Mouse (Mus musculus): ENCODE data around the gene Selenon. TPM values are rescaled to one million over a fixed set of nuclear protein-coding genes. Genes with fewer than 3 reads are reported as not detected.

The Selenon gene
- polyA plus RNA-seq, 1 experiment from 2014 or later: 7.9 TPM

DNA sequence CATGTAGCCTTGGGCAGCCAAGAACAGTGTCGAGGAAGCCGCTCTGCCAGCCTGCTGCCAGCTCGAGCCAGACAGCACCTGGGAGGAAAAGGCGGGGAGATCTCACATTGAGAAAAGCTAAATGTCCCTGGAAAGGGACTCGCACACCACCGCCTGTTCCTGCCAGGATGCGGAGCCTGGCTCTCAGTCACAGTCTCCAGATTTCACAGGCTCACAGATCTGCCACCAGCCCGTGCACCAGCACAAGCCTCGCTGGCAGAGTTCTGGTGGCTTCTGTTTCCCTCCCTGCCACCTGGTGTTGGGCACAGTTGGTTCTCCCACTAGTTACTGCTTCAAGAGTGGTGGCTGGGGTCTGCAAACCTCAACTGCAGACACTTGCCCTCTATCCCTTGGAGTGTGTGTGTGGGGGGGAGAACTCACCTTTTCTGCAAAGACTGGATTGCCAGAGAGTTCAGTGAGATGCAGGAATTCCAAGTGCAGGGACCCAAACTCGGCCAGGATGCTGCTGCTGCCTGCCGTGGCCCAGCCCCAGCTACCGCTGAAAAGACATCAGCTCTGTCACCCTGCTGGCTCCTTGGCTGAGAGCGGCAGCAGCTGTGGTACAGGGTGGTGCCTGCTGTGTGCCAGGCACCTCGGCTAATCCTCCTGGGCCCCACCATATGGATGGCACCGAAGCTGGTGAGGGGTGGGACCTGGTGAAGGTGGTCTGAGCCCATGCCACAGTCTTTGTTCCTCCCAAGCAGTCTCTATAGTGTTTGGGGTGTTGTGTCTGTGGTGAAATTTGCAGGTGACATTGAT lies 28.6 kb upstream of the Selenon start:
- no peak overlapping the region for H3K4me3 ChIP-seq (replicated peaks; ENCODE audit: low read length)
- H3K4me1 ChIP-seq (replicated peaks; ENCODE audit: control insufficient read depth, insufficient read depth, low read length): peaks cover 37% of the 10 kb centered on the region
- no peaks in the 10 kb centered on the region for H3K36me3 ChIP-seq (ENCODE audit: control insufficient read depth, insufficient read depth)
- no peak overlapping the region for H3K4me2 ChIP-seq (ENCODE audit: low read length)
- H3K9ac ChIP-seq (replicated peaks; ENCODE audit: low read depth, low read length): no peak overlapping the region
- H3K27ac ChIP-seq (ENCODE audit: low read length): peak overlapping the region; percentile 77
- no peaks in the 10 kb centered on the region for H3K9me3 ChIP-seq (ENCODE audit: control insufficient read depth, low read length)
- peak; percentile 84 for ATAC-seq
- no peaks in the 10 kb centered on the region; the same call in 1 of the 2 replicates for H3K27me3 ChIP-seq (replicated peaks; ENCODE audit: control insufficient read depth, insufficient read depth, low read length)
- WGBS: 47% methylated on average over 15 of the region's 15 CpGs

GRCm38 (mm10) chr4:134579620-134580019 lies 27.7 kb upstream of the Selenon start:
- Histone ChIP-seq H3K9me3 (ENCODE audit: control insufficient read depth, low read length) (no peaks in the 10 kb centered on the region), H3K4me3 (replicated peaks; ENCODE audit: low read length) (no peak overlapping the region), H3K9ac (replicated peaks; ENCODE audit: low read depth, low read length) (no peak overlapping the region), H3K27ac (ENCODE audit: low read length) (no peak overlapping the region), H3K4me2 (ENCODE audit: low read length) (no peak overlapping the region), H3K4me1 (replicated peaks; ENCODE audit: control insufficient read depth, insufficient read depth, low read length) (peaks cover 37% of the 10 kb centered on the region), H3K36me3 (ENCODE audit: control insufficient read depth, insufficient read depth) (no peaks in the 10 kb centered on the region), H3K27me3 (replicated peaks; ENCODE audit: control insufficient read depth, insufficient read depth, low read length) (no peaks in the 10 kb centered on the region; the same call in 1 of the 2 replicates)
- WGBS: 23% methylated on average over 5 of the region's 5 CpGs
- no peak for ATAC-seq

GRCm38 (mm10) chr4:134579212-134579611 lies 27.2 kb upstream of the Selenon start:
- no peak overlapping the region for H3K4me2 ChIP-seq (ENCODE audit: low read length)
- H3K4me3 ChIP-seq (replicated peaks; ENCODE audit: low read length): no peak overlapping the region
- H3K27ac ChIP-seq (ENCODE audit: low read length): no peak overlapping the region
- no peaks in the 10 kb centered on the region for H3K9me3 ChIP-seq (ENCODE audit: control insufficient read depth, low read length)
- WGBS: 13% methylated on average over 11 of the region's 11 CpGs
- peak overlapping the region; percentile 18; the same call in 1 of the 2 replicates for H3K9ac ChIP-seq (replicated peaks; ENCODE audit: low read depth, low read length)
- no peaks in the 10 kb centered on the region; the same call in 1 of the 2 replicates for H3K27me3 ChIP-seq (replicated peaks; ENCODE audit: control insufficient read depth, insufficient read depth, low read length)
- H3K36me3 ChIP-seq (ENCODE audit: control insufficient read depth, insufficient read depth): no peaks in the 10 kb centered on the region
- ATAC-seq: no peak
- H3K4me1 ChIP-seq (replicated peaks; ENCODE audit: control insufficient read depth, insufficient read depth, low read length): peaks cover 37% of the 10 kb centered on the region

DNA sequence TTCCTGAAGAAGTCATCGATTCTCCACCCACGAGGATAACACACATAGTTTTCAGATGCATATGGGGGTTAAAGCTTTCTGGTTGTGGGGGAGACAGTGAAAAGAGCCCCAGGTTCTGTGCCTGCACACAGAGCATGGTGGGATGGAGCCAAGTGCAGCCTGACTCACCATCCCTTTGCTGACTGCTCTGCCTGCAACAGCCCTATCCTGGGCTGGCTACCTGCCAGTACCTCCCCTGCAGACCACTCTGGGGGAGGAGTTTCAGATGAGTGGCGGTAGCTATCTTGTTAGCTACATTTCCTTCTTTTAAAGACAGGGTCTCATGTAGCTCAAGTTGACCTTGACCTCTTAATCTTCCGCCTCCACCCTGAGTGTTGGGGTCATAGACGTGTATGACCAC lies 26.4 kb upstream of the Selenon start:
- Histone ChIP-seq H3K27me3 (replicated peaks; ENCODE audit: control insufficient read depth, insufficient read depth, low read length) (no peaks in the 10 kb centered on the region), H3K4me3 (replicated peaks; ENCODE audit: low read length) (no peak overlapping the region), H3K4me1 (replicated peaks; ENCODE audit: control insufficient read depth, insufficient read depth, low read length) (peaks cover 37% of the 10 kb centered on the region), H3K4me2 (ENCODE audit: low read length) (no peak overlapping the region), H3K27ac (ENCODE audit: low read length) (no peak overlapping the region), H3K36me3 (ENCODE audit: control insufficient read depth, insufficient read depth) (no peaks in the 10 kb centered on the region), H3K9ac (replicated peaks; ENCODE audit: low read depth, low read length) (no peak overlapping the region), H3K9me3 (ENCODE audit: control insufficient read depth, low read length) (no peaks in the 10 kb centered on the region)
- WGBS: 69% methylated on average over 5 of the region's 5 CpGs
- no peak for ATAC-seq

DNA sequence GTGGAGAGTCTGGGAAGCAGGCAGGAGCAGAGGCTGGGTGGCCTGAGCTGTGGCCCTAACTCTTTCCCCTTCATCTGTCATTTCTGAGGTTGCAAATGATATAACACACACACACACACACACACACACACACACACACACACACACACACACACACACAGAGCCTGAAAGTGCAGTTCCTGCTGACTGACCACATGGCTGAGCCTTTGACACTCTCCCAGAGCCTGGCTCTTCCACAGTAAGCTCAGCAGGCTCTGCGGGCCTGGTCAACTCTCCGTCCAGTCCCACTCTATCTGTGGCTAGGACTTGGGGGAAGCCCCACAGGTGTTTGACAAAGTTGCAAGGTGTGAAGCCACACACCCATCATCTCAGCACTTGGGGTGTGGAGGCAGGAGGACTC lies 25.3 kb upstream of the Selenon start:
- 85% methylated on average over 2 of the region's 2 CpGs for WGBS
- Histone ChIP-seq H3K4me1 (replicated peaks; ENCODE audit: control insufficient read depth, insufficient read depth, low read length) (peaks cover 37% of the 10 kb centered on the region), H3K36me3 (ENCODE audit: control insufficient read depth, insufficient read depth) (no peaks in the 10 kb centered on the region), H3K9ac (replicated peaks; ENCODE audit: low read depth, low read length) (no peak overlapping the region), H3K9me3 (ENCODE audit: control insufficient read depth, low read length) (no peaks in the 10 kb centered on the region), H3K27ac (ENCODE audit: low read length) (no peak overlapping the region), H3K27me3 (replicated peaks; ENCODE audit: control insufficient read depth, insufficient read depth, low read length) (no peaks in the 10 kb centered on the region), H3K4me3 (replicated peaks; ENCODE audit: low read length) (no peak overlapping the region), H3K4me2 (ENCODE audit: low read length) (no peak overlapping the region)
- ATAC-seq: no peak

- no peak overlapping the region for H3K4me2 ChIP-seq (ENCODE audit: low read length)
Observed at GRCm38 (mm10) chr4:134575486-134575885, 23.5 kb upstream of the Selenon start.

GRCm38 (mm10) chr4:134572449-134573300 lies 20.7 kb upstream of the Selenon start:
- no peak overlapping the region for H3K27ac ChIP-seq (ENCODE audit: low read length)

More at GRCm38 (mm10) chr4:134575486-134575885, 23.5 kb upstream of the Selenon start:
- H3K36me3 ChIP-seq (ENCODE audit: control insufficient read depth, insufficient read depth): no peaks in the 10 kb centered on the region
- WGBS: 68% methylated on average over 11 of the region's 11 CpGs
- H3K4me3 ChIP-seq (replicated peaks; ENCODE audit: low read length): no peak overlapping the region
- no peaks in the 10 kb centered on the region for H3K9me3 ChIP-seq (ENCODE audit: control insufficient read depth, low read length)
- no peaks in the 10 kb centered on the region for H3K27me3 ChIP-seq (replicated peaks; ENCODE audit: control insufficient read depth, insufficient read depth, low read length)
- no peak for ATAC-seq
- no peak overlapping the region for H3K27ac ChIP-seq (ENCODE audit: low read length)
- H3K9ac ChIP-seq (replicated peaks; ENCODE audit: low read depth, low read length): no peak overlapping the region
- H3K4me1 ChIP-seq (replicated peaks; ENCODE audit: control insufficient read depth, insufficient read depth, low read length): peaks cover 27% of the 10 kb centered on the region

DNA sequence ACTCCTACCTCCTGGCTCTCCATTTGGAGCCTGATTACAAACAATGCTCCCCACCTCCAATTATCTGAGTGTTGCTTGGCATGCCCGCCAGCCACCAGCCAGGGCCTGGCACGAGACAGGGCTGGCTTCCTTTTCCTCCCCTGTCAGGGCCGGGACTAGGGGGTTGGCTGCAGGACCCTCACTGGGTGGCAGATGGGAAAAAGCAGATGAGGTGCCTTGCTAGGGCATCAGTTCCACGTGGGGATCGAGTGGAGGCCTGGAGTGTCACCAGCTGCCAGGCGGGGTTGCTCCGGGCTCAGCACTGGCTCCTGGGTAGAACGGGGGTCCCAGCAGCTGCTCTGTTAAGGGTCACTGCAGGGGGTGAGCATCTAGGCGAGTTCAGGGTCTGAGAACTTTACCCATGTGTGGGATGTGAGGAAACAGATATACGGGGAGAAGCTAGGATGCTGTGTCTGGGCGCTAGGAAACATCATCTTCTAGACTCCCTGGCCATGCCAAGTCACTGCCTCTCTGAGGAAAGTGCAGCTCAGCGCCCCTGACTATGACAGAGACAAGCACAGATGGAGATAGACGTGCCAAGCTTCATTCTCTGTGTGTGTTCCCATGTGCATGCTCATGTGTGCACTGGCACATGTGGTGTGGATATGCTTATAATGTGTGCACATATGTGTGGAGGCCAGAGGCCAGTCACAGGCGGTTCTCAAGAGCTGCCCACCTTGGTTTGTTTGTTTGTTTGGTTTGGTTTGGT lies 18.9 kb upstream of the Selenon start:
- Histone ChIP-seq H3K4me3 (replicated peaks; ENCODE audit: low read length) (no peak overlapping the region), H3K27ac (ENCODE audit: low read length) (peak overlapping the region; percentile 13), H3K36me3 (ENCODE audit: control insufficient read depth, insufficient read depth) (no peaks in the 10 kb centered on the region), H3K4me1 (replicated peaks; ENCODE audit: control insufficient read depth, insufficient read depth, low read length) (peaks cover 18% of the 10 kb centered on the region), H3K27me3 (replicated peaks; ENCODE audit: control insufficient read depth, insufficient read depth, low read length) (no peaks in the 10 kb centered on the region), H3K4me2 (ENCODE audit: low read length) (no peak overlapping the region), H3K9me3 (ENCODE audit: control insufficient read depth, low read length) (no peaks in the 10 kb centered on the region), H3K9ac (replicated peaks; ENCODE audit: low read depth, low read length) (no peak overlapping the region)
- ATAC-seq: peak; percentile 26; the same call in 1 of the 2 replicates
- 51% methylated on average over 14 of the region's 14 CpGs for WGBS

More at GRCm38 (mm10) chr4:134572449-134573300, 20.7 kb upstream of the Selenon start:
- Histone ChIP-seq H3K9ac (replicated peaks; ENCODE audit: low read depth, low read length) (no peak overlapping the region), H3K36me3 (ENCODE audit: control insufficient read depth, insufficient read depth) (no peaks in the 10 kb centered on the region), H3K9me3 (ENCODE audit: control insufficient read depth, low read length) (no peaks in the 10 kb centered on the region), H3K4me1 (replicated peaks; ENCODE audit: control insufficient read depth, insufficient read depth, low read length) (peaks cover 14% of the 10 kb centered on the region), H3K27me3 (replicated peaks; ENCODE audit: control insufficient read depth, insufficient read depth, low read length) (no peaks in the 10 kb centered on the region), H3K4me2 (ENCODE audit: low read length) (no peak overlapping the region), H3K4me3 (replicated peaks; ENCODE audit: low read length) (no peak overlapping the region)
- ATAC-seq: no peak
- 90% methylated on average over 24 of the region's 24 CpGs for WGBS

DNA sequence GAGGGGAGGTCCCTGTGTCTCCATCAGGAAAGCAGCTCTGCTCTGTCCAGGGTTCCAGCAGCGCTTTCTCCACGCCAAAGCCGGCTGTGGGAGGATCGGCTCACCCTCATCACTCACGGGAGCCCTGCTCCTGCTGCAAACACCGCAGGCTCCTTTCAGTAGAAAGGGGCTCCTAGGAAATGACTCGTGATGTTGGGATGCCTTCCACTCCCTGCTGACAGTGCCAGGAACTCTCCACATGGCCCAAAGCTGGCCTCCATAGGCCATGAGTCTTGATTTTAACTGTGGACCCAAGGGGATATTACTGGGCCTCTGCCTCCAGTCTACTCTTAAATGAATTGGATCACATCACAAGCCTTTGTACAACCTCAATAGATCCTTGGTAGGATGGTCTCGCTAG lies 17.9 kb upstream of the Selenon start:
- no peaks in the 10 kb centered on the region for H3K36me3 ChIP-seq (ENCODE audit: control insufficient read depth, insufficient read depth)
- 82% methylated on average over 8 of the region's 8 CpGs for WGBS
- no peak overlapping the region for H3K4me2 ChIP-seq (ENCODE audit: low read length)
- no peak overlapping the region for H3K9ac ChIP-seq (replicated peaks; ENCODE audit: low read depth, low read length)
- no peaks in the 10 kb centered on the region for H3K27me3 ChIP-seq (replicated peaks; ENCODE audit: control insufficient read depth, insufficient read depth, low read length)
- no peak for ATAC-seq
- no peak overlapping the region for H3K27ac ChIP-seq (ENCODE audit: low read length)
- H3K4me1 ChIP-seq (replicated peaks; ENCODE audit: control insufficient read depth, insufficient read depth, low read length): peaks cover 18% of the 10 kb centered on the region
- no peak overlapping the region for H3K4me3 ChIP-seq (replicated peaks; ENCODE audit: low read length)
- H3K9me3 ChIP-seq (ENCODE audit: control insufficient read depth, low read length): no peaks in the 10 kb centered on the region

Data from forebrain, embryonic 16.5 days (tissue).